Mouse (Mus musculus): ENCODE results near the gene Gm49369.

DNA sequence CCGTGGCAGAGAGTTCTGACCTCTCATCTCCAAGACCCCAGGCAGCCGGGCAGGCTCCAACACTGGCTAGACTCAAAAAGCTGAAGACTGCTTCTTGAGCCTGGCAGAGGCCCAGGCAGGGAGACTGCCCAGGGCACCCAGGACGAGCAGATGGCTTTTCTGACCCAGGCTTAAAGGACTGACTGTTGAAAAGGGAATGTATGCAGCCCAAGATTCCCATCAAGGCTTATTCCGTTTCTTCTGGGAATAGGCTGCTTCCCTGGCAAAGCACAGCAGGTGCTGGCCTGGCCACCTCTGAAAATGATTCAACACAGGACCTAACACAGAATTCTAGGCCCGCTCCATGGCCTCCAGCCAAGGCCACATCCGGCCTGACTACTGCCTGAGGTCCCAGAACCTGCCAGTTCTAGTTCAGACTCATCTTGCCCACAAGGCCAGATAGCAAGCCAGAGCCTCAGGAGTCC is 7.2 kb downstream of the Gm49369 start:
- TF ChIP-seq CTCF (IDR thresholded peaks at IDR 0.05; ENCODE audit: low read depth): no peak
- TF ChIP-seq EP300 (optimal IDR thresholded peaks at IDR 0.05): no peak
